Mouse (Mus musculus) cerebellum, adult 9-10 months (tissue): ENCODE data around the gene Kif28.
"Not testable (repeated sequence)": the region's sequence is repeated elsewhere in the genome, so short reads cannot be mapped to it uniquely, and the experiment has no call there.

Experiments used
- DNase-seq: peaks from one replicate; pipeline ENCODE4 v3.0.0; 2022

Gene Kif28

GRCm38 (mm10) chr1:179689479-179689878, 55.6 kb downstream of the Kif28 start:
- DNase-seq = no peak

DNA sequence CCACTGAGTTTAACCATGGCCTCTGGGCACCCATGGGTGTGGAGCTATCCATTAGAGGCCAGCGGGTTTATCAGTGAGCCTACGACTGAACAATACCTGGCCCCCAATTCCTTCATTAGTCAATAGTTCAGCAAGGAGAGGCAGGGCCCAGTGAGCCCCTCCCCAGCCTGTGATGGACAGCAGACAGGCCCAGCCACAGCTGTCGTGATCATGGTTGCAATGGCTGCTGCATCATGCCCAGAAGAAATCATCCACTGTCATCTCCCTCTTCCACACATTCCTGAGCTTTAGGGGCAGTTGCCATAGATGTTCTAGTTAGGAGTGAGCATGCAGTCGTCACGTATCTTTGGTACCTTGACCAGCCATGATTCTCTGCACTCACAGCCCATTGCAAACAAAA, 56.2 kb downstream of the Kif28 start:
- no peak for DNase-seq

GRCm38 (mm10) chr1:179688415-179688814, 56.7 kb downstream of the Kif28 start:
- DNase-seq = no peak

DNA sequence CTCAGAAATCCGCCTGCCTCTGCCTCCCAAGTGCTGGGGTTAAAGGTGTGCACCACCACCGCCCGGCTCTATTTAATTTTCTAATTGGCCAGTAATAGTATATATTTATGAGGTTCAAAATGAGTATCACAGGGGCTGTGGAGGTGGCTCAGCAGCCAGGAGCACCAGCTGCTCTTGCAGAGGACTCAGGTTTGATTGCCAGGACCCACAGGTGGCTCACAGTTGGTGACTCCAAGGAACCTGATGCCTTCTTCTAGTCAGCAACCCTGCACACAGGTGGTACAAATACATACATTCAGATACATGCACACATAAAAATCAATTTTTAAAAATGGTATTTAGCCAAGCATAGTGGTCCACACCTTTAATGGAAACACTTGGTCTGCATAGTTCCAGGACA, 57.1 kb downstream of the Kif28 start:
- DNase-seq = peak; percentile 79

- no peak for DNase-seq
These were observed 57.8 kb downstream of the Kif28 start for GRCm38 (mm10) chr1:179687305-179687704.

DNA sequence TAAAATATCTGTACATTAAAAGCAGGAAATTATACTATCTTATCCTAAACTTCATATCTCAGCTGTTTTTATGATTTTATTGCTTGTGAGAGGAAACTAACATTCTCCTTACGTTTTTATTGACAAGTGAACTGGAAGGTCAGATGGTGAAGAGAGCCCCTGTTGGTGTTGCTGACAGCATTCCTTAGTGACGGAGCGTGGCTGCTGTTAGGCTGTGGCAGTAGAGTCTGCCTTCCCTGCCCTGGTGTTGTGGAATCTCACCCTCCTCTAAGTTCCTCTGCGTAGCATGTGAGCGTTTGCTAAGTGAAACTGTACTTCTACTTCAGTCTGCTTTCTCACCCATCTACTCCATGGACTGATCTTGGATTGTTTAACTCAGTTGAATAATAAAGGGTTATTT, 58.3 kb downstream of the Kif28 start:
- no peak for DNase-seq

DNA sequence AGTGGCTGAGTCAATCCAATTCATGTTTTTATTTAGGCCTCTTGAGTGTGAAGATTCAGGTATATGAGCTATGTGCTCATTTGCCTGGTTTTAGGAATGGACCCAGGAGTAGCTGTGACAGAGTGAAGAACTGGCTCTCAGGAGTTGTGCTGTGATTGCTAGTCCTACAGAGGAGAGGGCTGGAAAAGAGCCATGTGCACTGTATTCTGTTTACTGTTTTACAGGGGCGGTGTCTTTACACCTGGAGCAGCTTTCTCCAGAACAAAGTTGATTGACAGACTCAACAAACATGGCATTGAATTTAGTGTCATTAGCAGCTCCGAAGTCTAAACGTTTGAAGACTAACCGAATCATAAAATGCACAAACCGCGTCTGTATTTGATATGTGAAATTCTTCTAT, 58.7 kb downstream of the Kif28 start:
- DNase-seq = no peak

DNA sequence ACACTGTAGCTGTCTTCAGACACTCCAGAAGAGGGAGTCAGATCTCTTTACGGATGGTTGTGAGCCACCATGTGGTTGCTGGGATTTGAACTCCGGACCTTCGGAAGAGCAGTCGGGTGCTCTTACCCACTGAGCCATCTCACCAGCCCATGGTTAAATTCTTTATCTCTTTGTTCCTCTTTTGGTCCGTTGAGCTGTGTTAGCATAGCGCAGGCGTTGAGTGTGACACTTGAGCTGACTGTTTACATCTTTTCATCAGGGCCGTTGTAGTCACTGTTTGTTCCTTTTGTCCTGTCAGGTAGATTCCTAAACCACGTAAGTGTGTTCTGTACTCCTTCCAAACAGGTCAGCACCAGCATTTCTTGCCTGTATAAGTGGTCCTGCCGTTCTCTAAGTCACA, 62.3 kb downstream of the Kif28 start:
- DNase-seq = not testable (repeated sequence)

GRCm38 (mm10) chr1:179679326-179679725, 65.7 kb downstream of the Kif28 start:
- DNase-seq = no peak

- no peak for DNase-seq
These were observed 68.0 kb downstream of the Kif28 start for GRCm38 (mm10) chr1:179677031-179677430.

DNA sequence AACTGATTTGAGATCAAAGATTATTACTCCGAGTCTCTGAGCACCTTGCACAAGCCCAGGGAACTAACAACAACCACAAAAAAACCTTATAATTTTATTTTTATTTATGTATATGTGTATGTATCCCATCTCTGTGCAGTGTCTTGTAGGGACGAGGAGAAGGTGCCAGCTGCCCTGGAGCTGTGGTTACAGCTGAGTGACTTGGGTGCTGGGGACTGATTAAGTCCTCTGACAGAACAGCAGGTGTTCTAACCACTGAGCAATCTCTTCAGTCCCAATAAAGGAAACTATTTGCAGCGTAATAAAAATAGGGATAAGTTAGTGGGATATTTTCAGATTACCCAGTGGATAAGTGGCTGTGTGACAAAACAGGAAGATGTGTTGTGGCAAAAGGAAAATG, 70.7 kb downstream of the Kif28 start:
- no peak for DNase-seq

DNA sequence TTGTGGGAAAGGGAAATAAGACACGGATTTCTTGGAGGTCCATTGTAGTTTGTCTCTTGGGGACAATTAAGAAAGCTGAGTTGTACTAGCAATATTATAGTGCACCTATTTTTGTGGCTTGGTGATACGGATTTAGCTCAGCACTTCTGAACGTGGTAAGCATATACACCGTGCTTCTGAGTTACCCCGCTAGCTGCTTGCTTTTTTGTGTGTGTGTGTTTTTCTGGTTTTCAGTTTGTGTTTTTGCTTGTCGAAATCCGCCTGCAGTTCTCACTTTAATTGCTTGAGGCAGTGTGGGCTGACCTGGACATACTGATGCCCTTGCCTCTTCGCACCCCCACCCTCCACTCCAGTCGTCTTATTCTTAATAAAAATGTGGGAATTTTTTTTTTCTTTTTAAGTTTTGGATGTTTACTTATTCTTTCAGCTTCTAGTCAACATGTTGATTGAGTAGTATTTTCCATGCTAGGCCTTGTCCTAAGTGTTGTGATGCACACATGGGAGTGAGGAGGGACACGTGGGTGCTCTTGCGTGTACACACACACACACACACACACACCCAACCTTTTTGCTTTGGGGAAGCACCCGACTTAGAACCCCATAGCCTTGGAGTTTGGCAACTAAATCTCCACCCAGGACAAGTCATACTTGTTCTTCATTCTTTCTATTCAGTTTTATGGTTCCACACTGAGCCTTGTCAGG, 76.1 kb downstream of the Kif28 start:
- no peak for DNase-seq

- peak; percentile 81 for DNase-seq
These were observed 76.9 kb downstream of the Kif28 start, which contains the start of gene Sccpdh for GRCm38 (mm10) chr1:179668013-179668805. TSS of gene Sccpdh (plus strand) at chr1:179668210.

DNA sequence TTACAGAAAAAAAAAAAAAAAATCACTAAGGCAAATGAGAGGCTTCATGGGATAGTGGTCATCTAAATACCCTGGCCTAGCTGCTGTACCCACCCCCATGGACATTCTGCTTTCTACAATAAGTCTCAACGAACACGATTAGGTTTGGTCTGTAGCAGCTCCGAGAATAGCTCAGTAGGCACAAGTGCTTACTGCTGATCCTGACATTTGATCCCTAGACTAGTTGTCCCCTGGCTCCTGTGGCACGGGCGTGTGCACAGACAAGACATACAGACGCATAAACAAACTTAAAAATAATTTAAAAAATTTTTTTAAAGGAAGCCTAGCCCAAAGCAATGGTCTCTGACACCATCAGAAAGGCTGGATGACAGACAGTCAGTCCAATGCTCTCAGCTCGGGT, 77.6 kb downstream of the Kif28 start:
- no peak for DNase-seq

DNA sequence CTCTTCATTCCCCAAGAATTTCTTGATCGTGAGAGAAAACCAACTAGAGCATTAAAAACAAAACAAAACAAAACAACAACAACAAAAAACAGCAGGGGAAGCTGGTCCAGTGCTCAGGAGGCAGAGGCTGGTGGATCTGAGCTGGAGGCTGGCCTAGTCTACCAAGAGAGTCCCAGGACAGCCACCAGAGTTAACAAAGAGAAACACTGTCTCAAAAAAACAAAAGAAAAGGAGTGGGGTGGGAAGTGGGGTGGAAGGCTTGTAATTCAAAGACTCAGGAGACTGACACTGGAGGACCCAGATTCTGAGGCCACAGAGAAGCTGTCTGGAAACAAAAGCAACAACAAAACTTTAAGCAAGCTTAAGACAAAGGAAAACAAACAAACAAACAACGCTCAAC, 78.1 kb downstream of the Kif28 start:
- no peak for DNase-seq

- DNase-seq = no peak
These were observed 80.7 kb downstream of the Kif28 start for GRCm38 (mm10) chr1:179664309-179664930.

- no peak for DNase-seq
These were observed 82.0 kb downstream of the Kif28 start for GRCm38 (mm10) chr1:179663065-179663464.

- no peak for DNase-seq
These were observed 93.8 kb downstream of the Kif28 start for GRCm38 (mm10) chr1:179651224-179651623.

GRCm38 (mm10) chr1:179650284-179650683, 94.8 kb downstream of the Kif28 start:
- DNase-seq = no peak

DNA sequence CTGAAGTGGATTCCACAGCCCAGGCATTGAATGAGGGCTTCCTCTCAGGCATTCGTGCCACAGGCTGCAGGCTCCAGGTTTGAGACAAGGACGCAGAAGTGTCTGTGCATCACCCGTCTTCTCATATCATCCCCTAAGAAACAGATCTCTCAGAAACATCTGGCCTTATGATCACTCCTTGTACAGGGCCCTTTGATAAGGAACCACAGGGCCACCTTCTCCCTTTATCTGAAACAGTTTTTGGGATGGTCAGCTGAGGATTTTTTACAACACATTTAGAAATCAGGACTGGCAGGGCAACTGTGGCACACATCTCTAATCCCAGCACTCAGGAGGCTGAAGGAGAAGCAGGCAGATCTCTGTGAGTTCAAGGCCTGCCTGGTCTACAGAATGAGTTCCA, 95.7 kb downstream of the Kif28 start:
- DNase-seq = no peak

GRCm38 (mm10) chr1:179648678-179649077, 96.4 kb downstream of the Kif28 start:
- DNase-seq = not testable (repeated sequence)

GRCm38 (mm10) chr1:179645980-179646268, 99.1 kb downstream of the Kif28 start:
- no peak for DNase-seq
